Mouse (Mus musculus): ENCODE data around the gene Gmeb1.
"Not testable (repeated sequence)": the region's sequence is repeated elsewhere in the genome, so short reads cannot be mapped to it uniquely, and the experiment has no call there.

Gene Gmeb1

GRCm38 (mm10) chr4:132261514-132262357, at the start of gene Gmeb1:
Gene Gmeb1 (minus strand): TSS chr4:132261602.
- peak; percentile 82 for DNase-seq

GRCm38 (mm10) chr4:132309849-132310472, 48.6 kb upstream of the Gmeb1 start:
- DNase-seq = no peak

- peak; percentile 31 for DNase-seq
Measured at GRCm38 (mm10) chr4:132309140-132309848, 47.9 kb upstream of the Gmeb1 start.

GRCm38 (mm10) chr4:132308437-132309139, 47.2 kb upstream of the Gmeb1 start:
- DNase-seq = peak; percentile 90

GRCm38 (mm10) chr4:132306004-132306403, 44.6 kb upstream of the Gmeb1 start:
- DNase-seq = no peak

GRCm38 (mm10) chr4:132305276-132305675, 43.9 kb upstream of the Gmeb1 start:
- DNase-seq = no peak

DNA sequence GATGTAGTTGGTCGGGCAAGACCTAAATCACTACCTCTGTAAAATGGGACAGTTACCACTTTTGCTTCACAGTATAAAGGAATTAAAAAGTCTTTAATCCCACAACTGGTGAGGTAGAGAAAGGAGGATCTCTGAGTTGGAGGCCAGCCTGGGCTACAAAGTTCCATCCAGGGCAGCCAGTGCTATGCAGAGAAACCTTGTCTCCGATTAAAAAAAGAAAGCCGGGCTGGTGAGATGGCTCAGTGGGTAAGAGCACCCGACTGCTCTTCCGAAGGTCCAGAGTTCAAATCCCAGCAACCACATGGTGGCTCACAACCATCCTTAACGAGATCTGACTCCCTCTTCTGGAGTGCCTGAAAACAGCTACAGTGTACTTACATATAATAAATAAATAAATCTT, 42.1 kb upstream of the Gmeb1 start:
- not testable (repeated sequence) for DNase-seq

DNA sequence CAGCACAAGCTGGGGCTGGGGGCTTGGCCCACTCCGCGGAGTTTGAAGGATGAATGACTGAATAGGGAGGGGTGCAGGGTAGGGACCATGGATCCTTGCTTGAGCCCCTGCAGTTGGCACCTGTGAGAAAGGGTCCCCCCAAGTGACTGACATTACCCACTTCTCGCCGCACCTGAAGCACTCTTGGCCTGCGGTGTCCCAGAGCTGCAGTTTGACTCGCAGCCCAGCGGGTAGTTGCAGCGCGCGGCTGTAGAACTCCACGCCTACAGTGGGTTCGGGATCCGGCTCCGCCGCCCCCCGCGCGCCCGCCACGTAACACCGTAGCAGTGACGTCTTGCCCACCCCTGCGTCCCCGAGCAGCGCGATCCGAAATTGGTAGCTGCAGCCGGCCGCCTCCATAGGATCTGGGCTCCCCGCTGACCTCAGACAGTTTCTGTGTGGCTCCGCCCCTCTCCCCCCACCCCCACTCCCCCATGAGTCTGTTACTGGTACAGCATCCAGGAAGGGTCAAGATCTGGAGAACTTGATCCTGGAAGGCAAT, 41.6 kb upstream of the Gmeb1 start, which contains the start of gene Rab42:
Gene Rab42 (minus strand): TSS at position 447 of the 541 bp plus-strand sequence.
- peak; percentile 54 for DNase-seq

- no peak for DNase-seq
Measured at GRCm38 (mm10) chr4:132301965-132302938, 40.9 kb upstream of the Gmeb1 start.

DNA sequence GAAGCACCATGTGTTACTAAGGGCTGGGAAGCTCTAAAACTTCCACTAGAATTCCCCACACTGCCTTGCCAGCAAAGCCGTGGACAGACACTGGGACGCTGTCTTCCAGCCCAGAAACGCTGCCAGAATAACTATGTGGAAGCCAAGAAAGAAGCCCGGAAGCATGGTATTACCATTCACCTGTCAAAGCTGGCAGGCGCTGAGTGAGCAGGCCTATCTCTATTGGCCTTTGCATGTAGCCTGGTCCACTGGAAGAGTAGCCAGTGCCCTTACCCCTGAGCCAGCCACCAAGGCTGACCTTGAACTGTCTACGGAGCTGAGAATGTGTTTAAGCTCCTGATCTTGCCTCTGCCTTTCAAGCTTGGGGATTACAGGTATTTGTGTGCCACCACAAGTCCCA, 40.1 kb upstream of the Gmeb1 start:
- DNase-seq = no peak

GRCm38 (mm10) chr4:132299849-132300248, 38.4 kb upstream of the Gmeb1 start:
- no peak for DNase-seq

- DNase-seq = no peak
Measured at GRCm38 (mm10) chr4:132295696-132296390, 34.4 kb upstream of the Gmeb1 start.

- DNase-seq = no peak
Measured at GRCm38 (mm10) chr4:132293682-132294240, 32.4 kb upstream of the Gmeb1 start.

DNA sequence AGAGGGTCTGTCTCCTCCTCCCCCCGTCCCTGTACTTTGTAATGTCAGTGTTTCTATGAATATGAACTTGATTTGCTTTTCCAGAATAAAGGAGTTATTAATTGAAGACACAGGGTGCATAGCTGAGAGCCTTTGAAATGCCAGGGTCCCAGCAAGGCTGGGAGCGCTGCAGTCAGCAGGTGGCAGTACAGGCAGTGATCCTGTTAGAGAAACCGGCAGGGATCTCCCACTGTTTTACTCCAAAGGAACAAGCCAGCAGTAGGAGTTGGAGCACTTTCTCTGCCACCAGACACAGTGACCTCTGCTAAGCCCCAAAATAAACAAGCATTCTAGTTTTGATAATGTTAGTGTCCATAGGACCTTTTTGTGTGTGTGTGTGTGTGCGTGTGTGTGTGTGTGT, 31.6 kb upstream of the Gmeb1 start:
- no peak for DNase-seq

GRCm38 (mm10) chr4:132291624-132292335, 30.4 kb upstream of the Gmeb1 start:
- DNase-seq = no peak

DNA sequence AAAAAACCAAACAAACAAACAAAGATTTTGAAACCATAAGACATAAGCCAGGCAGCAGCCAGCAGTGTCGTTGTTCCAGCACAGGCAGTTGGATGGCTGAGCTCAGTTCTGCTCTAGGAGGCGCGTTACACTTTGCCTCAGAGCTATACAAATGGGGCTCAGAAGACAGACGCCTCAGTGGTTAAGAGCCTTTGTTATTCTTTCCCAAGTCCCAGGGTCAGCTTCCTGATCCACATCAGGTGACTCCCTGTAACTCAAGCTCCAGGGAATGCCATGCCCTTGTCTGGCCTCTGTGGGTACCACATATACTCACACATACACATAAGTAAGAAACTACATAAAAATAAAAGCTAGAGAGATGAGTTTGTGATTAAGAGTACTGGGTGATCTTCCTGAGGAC, 29.7 kb upstream of the Gmeb1 start:
- DNase-seq = no peak

- DNase-seq = not testable (repeated sequence)
Measured at GRCm38 (mm10) chr4:132288840-132289239, 27.4 kb upstream of the Gmeb1 start.

DNA sequence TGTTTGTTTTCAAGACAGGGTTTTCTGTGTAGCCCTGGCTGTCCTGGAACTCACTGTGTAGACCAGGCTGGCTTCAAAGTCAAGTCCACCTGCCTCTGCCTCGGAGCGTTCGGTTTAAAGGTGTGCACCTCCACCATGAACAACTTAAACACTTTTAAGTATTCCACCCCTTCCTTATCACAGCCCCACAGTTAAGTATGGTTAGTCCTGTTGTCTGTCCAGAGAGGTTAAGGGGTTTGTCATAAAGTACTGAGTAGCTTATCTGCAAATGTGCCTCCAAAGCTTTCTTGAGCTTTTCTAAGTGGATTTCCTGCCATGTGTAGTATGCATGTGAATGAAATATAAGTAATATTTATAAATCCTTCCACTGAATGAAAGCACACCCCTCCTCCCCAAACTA, 14.5 kb upstream of the Gmeb1 start:
- DNase-seq = no peak

- DNase-seq = peak; percentile 92
Measured at GRCm38 (mm10) chr4:132274156-132274862, 12.9 kb upstream of the Gmeb1 start, which contains the start of gene Taf12. Gene Taf12 (plus strand): TSS chr4:132274375.

All from right cerebral cortex, postnatal 25 days (tissue).